Mouse (Mus musculus) Patski (cell line): ENCODE data around the gene Arhgef39. TPM values are rescaled to one million over a fixed set of nuclear protein-coding genes. Genes with fewer than 3 reads are reported as not detected.

Experiments
- ATAC-seq: fragments of 100-300 bp; one replicate; pipeline ENCODE4 v1.8.0; 2021
- CTCF ChIA-PET: fragments of 350-600 bp; sonication (Branson Sonifier 250); formaldehyde crosslinking; loops from one replicate; lab custom pipeline; 2022; ENCODE audit warnings: inconsistent platforms; lab: Charles Lee
- POLR2A ChIA-PET: fragments of 350-600 bp; sonication (Branson Sonifier 250); formaldehyde crosslinking; loops from one replicate; lab custom pipeline; 2022; ENCODE audit warnings: antibody characterized with exemption, inconsistent platforms; lab: Charles Lee
- DNase-seq: peaks from one replicate; pipeline ENCODE4 v3.0.0-alpha.2; 2011; ENCODE audit warnings: low read depth, low spot score
- H3K27me3 ChIP-seq: fragments of 371-371 bp; one replicate; pipeline ENCODE4 v1.5.1; 2021
- CTCF ChIP-seq: fragments of 100-300 bp; IDR thresholded peaks from one replicate; pipeline ENCODE4 v1.5.1; 2021
- in situ Hi-C: fragments of 300-500 bp; cut with MboI; formaldehyde crosslinking; loops from 3 replicates; pipeline ENCODE4 v1.11.1; 2018; ENCODE audit warnings: low pct_unique_long_range_greater_than_20kb, mixed read lengths
- polyA plus RNA-seq: library from polyadenylated mRNA; unstranded; gene quantifications from one replicate; pipeline ENCODE4 v1.2.3, GENCODE M21; 2021

Arhgef39 gene
- polyA plus RNA-seq, 1 experiment from 2014 or later: 5.5 TPM

DNA sequence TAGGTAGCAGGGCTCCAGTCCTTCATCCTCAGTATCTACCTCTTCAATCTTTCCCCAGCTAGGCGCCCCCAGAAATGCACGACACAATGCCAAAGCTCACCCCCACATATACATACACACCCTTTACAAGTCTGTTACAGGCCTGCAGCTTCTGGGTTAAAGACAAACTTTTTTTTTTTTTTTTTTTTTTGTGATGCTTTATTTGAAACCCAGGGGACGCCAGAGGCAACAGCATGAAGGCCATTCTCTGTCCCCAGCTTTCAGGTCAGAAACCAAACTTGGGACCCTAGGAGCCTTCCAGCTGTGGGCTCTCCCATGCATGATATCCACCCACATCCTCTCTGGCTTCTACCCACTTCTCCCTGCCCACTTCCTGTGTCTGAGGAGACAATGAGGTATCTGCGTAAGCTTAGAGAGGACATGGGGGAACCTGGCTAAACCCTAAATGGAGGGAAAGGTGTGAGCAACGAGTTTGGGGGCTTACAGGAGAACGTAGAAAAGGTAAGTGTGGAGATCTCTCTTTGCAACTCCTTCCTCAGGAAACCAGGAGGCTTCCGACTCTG is 17.5 kb downstream of the Arhgef39 start:
- in situ Hi-C loops: no loop called here
- ATAC-seq (no peak), DNase-seq (no peak)
- CTCF ChIA-PET: interaction anchor here (1.2 kb wide), 1 partner anchor 41 kb away, joined by 3 read pairs; no protein-coding TSS in a partner anchor
- TF ChIP-seq CTCF: no peak
- POLR2A ChIA-PET: interaction anchor here (0.6 kb wide), 1 partner anchor 78 kb away, joined by 4 read pairs; no protein-coding TSS in a partner anchor
- no peaks in the 10 kb centered on the region for H3K27me3 ChIP-seq

DNA sequence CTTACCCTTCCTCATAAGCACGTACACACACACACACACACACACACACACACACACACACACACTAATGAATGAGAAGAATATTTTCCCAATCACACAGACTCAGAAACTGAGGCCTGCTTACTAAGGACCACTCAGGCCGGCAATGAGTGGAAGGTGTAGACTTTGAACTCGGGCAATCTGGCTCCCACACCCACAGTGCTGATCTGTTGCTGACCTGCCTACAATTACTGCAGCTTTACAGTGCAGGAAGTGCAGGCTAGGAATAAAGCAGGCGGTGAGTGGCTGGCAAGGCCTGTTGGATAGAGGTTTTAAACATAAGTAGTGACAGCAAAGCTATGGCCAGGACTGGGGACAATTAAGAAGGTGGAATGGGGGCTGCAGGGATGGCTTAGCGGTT is 18.5 kb downstream of the Arhgef39 start:
- CTCF ChIA-PET: no interaction called here
- DNase-seq (no peak), ATAC-seq (no peak)
- H3K27me3 ChIP-seq: no peaks in the 10 kb centered on the region
- in situ Hi-C loops: no loop called here
- TF ChIP-seq CTCF: no peak
- POLR2A ChIA-PET: no interaction called here

DNA sequence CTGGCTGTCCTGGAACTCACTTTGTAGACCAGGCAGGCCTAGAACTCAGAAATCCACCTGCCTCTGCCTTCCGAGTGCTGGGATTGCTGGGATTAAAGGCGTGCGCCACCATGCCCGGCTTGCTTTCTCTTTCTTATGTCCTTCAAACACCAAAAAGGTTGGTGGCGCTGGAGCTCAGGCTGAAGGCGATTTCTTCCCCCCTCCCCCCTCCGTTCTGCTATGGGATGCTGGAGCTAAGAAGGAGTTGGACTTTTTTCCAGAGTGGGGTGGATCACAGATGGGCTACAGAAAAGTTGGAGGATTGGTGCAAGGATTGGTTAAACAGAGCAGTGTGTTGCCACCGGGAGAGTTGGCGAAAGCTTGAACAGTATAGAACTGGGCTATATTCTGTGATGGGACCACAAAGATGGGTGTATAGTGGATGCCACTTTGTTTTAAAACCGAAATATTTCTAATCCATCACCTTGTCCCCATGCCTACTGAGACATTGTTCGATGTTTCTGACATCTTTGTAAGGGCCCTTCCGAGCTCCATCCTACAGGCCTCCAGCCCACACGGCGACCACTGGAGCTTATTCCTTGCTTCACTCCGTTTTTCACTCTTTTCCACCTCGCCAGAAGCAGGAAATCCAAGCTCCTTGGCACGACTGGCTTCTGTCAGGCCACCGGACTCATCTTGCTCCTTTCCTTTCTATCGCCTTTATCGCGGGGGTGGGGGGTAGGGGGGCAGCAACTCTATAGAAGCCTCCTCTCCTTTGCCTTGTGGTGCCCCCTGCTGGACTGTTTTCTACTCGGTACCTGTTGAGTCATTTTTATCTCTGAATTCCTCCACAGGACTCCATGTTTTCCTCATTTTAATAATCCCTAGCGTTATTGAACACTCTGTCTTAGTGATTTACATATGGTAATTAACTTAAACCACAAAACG is 20.3 kb downstream of the Arhgef39 start:
- no peak for ATAC-seq
- peak; percentile 66 for TF ChIP-seq CTCF
- H3K27me3 ChIP-seq: no peaks in the 10 kb centered on the region
- in situ Hi-C loops: loop anchor here (5.0 kb wide), 1 partner anchor 37 kb away; the partner anchor contains the start of gene Tesk1
- no peak for DNase-seq
- CTCF ChIA-PET: interaction anchor here (0.6 to 2.0 kb wide), 6 partner anchors 11 to 267 kb away, joined by 3 to 6 read pairs (median 4); partner anchors contain the start of gene Ccdc107
- POLR2A ChIA-PET: no interaction called here

DNA sequence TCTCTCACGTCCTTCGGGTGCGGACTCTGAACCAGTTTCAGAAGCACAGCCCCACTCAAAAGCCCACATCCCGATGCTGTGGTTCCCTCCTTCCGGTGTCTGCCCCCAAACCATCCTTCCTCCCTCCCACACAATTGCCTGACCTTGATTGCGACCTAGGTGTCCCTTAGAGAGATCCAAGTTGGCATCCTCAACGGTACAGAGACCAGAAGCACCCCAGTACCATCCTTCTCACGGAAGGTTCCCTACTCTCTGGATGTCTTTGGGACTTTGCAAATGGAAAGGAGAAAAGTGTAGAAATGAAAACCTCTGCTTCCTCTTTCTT is 21.0 kb downstream of the Arhgef39 start:
- TF ChIP-seq CTCF: no peak
- ChIA-PET POLR2A (interaction anchor here (0.6 kb wide), 1 partner anchor 428 kb away, joined by 3 read pairs; no protein-coding TSS in a partner anchor), CTCF (interaction anchor here (2.0 kb wide), 1 partner anchor 14 kb away, joined by 5 read pairs; the partner anchor contains the start of gene Ccdc107)
- ATAC-seq (no peak), DNase-seq (no peak)
- H3K27me3 ChIP-seq: no peaks in the 10 kb centered on the region
- in situ Hi-C loops: loop anchor here (5.0 kb wide), 1 partner anchor 36 kb away; the partner anchor contains the start of gene Tesk1

DNA sequence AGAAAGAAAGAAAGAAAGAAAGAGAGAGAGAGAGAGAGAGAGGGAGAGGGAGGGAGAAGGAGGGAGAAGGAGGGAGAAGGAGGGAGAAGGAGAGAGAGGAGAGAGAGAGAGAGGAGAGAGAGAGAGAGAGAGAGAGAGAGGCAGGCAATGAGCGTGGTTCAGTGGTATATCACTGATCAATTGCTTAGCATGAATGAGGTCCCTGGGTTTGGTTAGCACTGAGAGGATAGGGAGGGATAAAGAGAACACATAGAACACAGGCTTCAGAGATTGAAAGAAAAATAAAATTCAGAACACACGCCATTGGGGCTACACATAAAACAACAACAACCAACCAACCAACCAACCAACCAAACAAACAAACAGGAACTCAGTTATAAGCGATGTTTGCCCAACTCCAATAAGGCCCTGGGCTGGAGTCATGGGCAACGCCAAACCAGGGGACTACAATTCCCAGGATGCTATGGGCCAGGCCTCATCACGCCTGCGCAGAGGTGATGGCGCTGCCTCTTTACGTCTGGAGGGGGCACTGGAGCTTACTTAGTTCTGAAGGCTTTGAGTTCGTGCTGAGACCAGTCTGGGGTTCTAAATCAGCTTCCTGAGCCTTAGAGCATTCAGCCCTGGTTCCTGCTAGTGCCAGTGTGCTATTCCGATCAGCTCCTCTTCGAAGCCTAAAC is 21.5 kb downstream of the Arhgef39 start:
- ATAC-seq (no peak), DNase-seq (no peak)
- no peaks in the 10 kb centered on the region for H3K27me3 ChIP-seq
- in situ Hi-C loops: loop anchor here (5.0 kb wide), 1 partner anchor 36 kb away; the partner anchor contains the start of gene Tesk1
- ChIA-PET CTCF (interaction anchor here (2.0 kb wide), 1 partner anchor 14 kb away, joined by 5 read pairs; the partner anchor contains the start of gene Ccdc107), POLR2A (interaction anchor here (0.6 kb wide), 1 partner anchor 427 kb away, joined by 3 read pairs; no protein-coding TSS in a partner anchor)
- TF ChIP-seq CTCF: no peak

DNA sequence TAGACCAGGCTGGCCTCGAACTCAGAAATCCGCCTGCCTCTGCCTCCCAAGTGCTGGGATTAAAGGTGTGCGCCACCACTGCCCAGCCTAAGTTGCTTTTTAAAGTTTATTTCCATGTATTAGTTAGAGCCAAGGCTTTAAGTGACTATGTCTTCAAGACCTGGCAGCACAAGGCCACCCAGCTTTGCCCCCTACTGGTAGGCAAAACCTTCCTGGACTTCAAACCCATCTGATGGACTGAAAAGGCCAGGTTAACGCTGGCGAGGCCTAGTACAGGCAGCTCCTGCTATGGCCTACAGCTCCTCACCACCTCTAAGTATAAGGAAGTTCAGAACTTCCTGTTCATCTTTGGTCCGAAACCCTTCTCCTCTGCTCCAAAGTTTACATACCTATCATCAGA is 22.9 kb downstream of the Arhgef39 start:
- ATAC-seq (no peak), DNase-seq (no peak)
- H3K27me3 ChIP-seq: no peaks in the 10 kb centered on the region
- no peak for TF ChIP-seq CTCF
- in situ Hi-C loops: loop anchor here (5.0 kb wide), 1 partner anchor 34 kb away; the partner anchor contains the start of gene Tesk1
- CTCF ChIA-PET: no interaction called here
- POLR2A ChIA-PET: no interaction called here

DNA sequence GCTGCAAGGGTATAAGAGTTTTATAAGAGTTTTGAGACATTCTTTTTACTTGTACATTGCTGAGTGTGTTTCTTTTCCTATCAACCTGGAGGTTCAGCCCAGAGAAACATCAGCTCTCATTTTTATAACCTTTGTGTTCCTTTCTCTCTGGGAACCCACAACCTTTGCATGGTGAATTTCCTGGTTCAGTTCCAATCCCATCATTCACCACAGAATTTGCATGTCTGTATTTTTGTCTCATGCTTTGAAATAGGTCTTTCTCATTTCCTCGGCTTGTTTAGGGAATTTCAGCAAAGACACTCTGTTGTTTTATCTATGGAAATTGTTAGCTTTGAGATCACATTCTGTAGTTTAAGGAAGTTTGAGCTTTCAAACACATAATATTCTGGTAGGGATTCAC is 25.9 kb downstream of the Arhgef39 start:
- ATAC-seq: no peak
- POLR2A ChIA-PET: no interaction called here

DNA sequence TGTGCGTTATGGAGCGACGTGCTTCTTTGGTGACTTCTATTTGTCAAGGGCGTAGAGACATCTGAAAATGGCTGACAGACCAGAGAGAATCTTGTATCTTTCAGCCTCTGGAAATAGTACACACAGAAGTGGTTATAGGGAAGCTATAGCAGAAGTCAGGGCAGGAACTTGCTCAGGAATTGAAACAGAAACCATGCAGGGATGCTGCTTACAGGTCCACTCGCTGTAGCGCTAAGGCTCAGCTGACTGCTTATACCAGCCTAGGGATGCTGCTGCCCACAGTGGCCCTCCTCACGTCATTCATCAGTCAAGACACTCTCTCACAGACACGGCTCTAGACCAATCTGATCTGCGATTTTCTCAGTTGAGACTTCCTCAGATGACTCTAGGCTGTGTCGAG is 29.2 kb downstream of the Arhgef39 start:
- in situ Hi-C loops: no loop called here
- ChIA-PET POLR2A (interaction anchor here (1.2 kb wide), 1 partner anchor 20 kb away, joined by 4 read pairs; no protein-coding TSS in a partner anchor), CTCF (no interaction called here)
- no peak for DNase-seq
- no peaks in the 10 kb centered on the region for H3K27me3 ChIP-seq
- TF ChIP-seq CTCF: no peak
- no peak for ATAC-seq

More for the DNA sequence above, 25.9 kb downstream of the Arhgef39 start:
- no peaks in the 10 kb centered on the region for H3K27me3 ChIP-seq
- in situ Hi-C loops: no loop called here
- CTCF ChIA-PET: no interaction called here
- TF ChIP-seq CTCF: no peak
- no peak for DNase-seq

DNA sequence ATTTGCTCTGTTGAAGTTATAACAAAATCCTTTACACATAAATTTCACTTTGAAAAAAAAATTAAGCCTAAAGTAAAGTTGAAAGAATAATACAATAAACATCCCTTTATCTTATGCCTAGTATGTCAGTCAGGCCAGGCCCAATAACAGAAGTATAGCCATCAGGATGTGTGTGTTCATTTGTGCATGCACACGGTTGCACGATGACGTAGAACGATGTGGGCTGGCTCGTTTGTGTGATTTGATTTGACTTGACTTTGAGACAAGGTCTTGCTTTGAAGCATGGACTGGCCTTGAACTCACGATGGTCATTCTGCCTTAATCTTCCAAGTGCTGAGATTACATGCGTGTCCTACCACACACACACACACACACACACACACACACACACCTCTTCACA is 32.6 kb downstream of the Arhgef39 start:
- no peak for DNase-seq
- POLR2A ChIA-PET: interaction anchor here (1.0 kb wide), 1 partner anchor 8 kb away, joined by 3 read pairs; no protein-coding TSS in a partner anchor
- CTCF ChIA-PET: no interaction called here
- no peak for ATAC-seq
- no peaks in the 10 kb centered on the region for H3K27me3 ChIP-seq
- in situ Hi-C loops: no loop called here
- no peak for TF ChIP-seq CTCF

DNA sequence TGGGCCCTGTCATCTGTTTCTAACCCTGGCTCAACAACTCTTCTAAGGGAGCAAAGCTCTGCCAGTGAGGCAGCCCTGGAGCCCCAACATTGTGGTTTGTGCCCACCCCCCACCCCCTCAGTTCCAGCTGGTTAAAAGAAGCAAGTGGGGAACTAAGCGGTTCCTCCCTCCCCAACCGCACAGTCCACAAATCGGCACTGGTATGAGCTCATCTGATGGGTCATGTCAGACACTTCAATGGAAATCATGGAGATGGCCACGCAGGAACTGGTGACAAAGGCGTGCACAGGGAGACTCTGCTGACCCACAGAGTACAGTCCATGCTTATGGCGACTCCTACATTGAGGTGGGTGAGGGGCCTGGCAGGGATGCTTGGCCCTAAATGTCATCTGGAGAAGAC is 33.6 kb downstream of the Arhgef39 start:
- in situ Hi-C loops: no loop called here
- TF ChIP-seq CTCF: no peak
- POLR2A ChIA-PET: no interaction called here
- no peak for ATAC-seq
- CTCF ChIA-PET: no interaction called here
- no peaks in the 10 kb centered on the region for H3K27me3 ChIP-seq
- no peak for DNase-seq
